Mouse (Mus musculus) heart, embryonic 14.5 days (tissue): Measurements from ENCODE around the gene Ctbp2. TPM values are rescaled to one million over a fixed set of nuclear protein-coding genes. Genes with fewer than 3 reads are reported as not detected.

Source experiments
- ATAC-seq: fragments of 200-750 bp; cut with Nextera tagmentation; 2 replicates; pipeline ENCODE4 v1.8.0; 2017; ENCODE audit warnings: low read depth, moderate TSS enrichment; ENCODE audit not compliant: insufficient number of reproducible peaks, insufficient read depth, low FRiP score
- H3K27ac ChIP-seq, 2 experiments: fragments of 200-500 bp in 1 of 2; fragments of 300-500 bp in 1 of 2; sonication (generic) in 1 of 2; replicated peaks in 1 of 2; 2 replicates each; pipeline ENCODE4 v1.5.1; 2012 to 2014; ENCODE audit warnings: low read depth in 2 of 2, low read length in 2 of 2, control low read depth in 1 of 2, mild to moderate bottlenecking in 1 of 2, mixed read lengths in 1 of 2; ENCODE audit not compliant: control insufficient read depth in 1 of 2, insufficient read depth in 1 of 2
- H3K27me3 ChIP-seq: fragments of 300-500 bp; sonication (generic); 2 replicates; pipeline ENCODE4 v1.6.1; 2014; ENCODE audit warnings: mild to moderate bottlenecking, low read length, control low read depth; ENCODE audit not compliant: control insufficient read depth, insufficient read depth
- H3K36me3 ChIP-seq: fragments of 300-500 bp; sonication (generic); 2 replicates; pipeline ENCODE4 v1.6.1; 2014; ENCODE audit warnings: mild to moderate bottlenecking, control low read depth, low read length, mixed read lengths; ENCODE audit not compliant: control insufficient read depth, insufficient read depth
- H3K4me1 ChIP-seq, 2 experiments: fragments of 200-500 bp in 1 of 2; fragments of 300-500 bp in 1 of 2; sonication (generic) in 1 of 2; 2 replicates each; pipeline ENCODE4 v1.6.1; 2012 to 2014; ENCODE audit warnings: low read length in 2 of 2, control low read depth in 1 of 2, mixed read lengths in 1 of 2; ENCODE audit not compliant: control insufficient read depth in 2 of 2, insufficient read depth in 2 of 2
- H3K4me2 ChIP-seq: fragments of 300-500 bp; sonication (generic); 2 replicates; pipeline ENCODE4 v1.6.1; 2014; ENCODE audit warnings: mild to moderate bottlenecking, low read length
- H3K4me3 ChIP-seq, 2 experiments: fragments of 200-500 bp in 1 of 2; fragments of 300-500 bp in 1 of 2; sonication (generic) in 1 of 2; 2 replicates each; pipeline ENCODE4 v1.5.1; 2012 to 2014; ENCODE audit warnings: low read length in 2 of 2, mild to moderate bottlenecking in 2 of 2, control low read depth in 1 of 2, low read depth in 1 of 2, moderate library complexity in 1 of 2; ENCODE audit not compliant: control insufficient read depth in 1 of 2, insufficient read depth in 1 of 2
- H3K9ac ChIP-seq: fragments of 300-500 bp; sonication (generic); 2 replicates; pipeline ENCODE4 v1.6.1; 2014; ENCODE audit warnings: mild to moderate bottlenecking, low read length
- H3K9me3 ChIP-seq: fragments of 300-500 bp; sonication (generic); 2 replicates; pipeline ENCODE4 v1.6.1; 2016; ENCODE audit warnings: low read length, control low read depth; ENCODE audit not compliant: control insufficient read depth
- WGBS: fragments of 180-500 bp; shearing (Covaris S2); extraction: QIAGEN DNeasy Blood & Tissue Kit; methylation state at CpG from one replicate; pipeline ENCODE4 v1.1.7; 2014; 5-methylcytosine and 5-hydroxymethylcytosine counted together
- polyA plus RNA-seq: library from polyadenylated mRNA; unstranded; fragments of >200 nt; fragmentation: Nextera tagmentation; extraction: Ambion mirVana; gene quantifications from 2 replicates; pipeline ENCODE4 v1.2.1, GENCODE M21; 2014

The Ctbp2 gene
- polyA plus RNA-seq, 1 experiment from 2014 or later, result 54.3 TPM

GRCm38 (mm10) chr7:132976079-132976478, 148.1 kb downstream of the Ctbp2 start:
- no peak overlapping the region for H3K4me2 ChIP-seq
- no peaks in the 10 kb centered on the region for H3K27me3 ChIP-seq
- ATAC-seq, result no peak
- H3K27ac ChIP-seq, result no peak overlapping the region
- peaks cover 59% of the 10 kb centered on the region for H3K36me3 ChIP-seq
- WGBS, result 90% methylated on average over 2 of the region's 2 CpGs
- no peaks in the 10 kb centered on the region for H3K4me1 ChIP-seq
- no peak overlapping the region for H3K9ac ChIP-seq
- H3K9me3 ChIP-seq, result no peaks in the 10 kb centered on the region
- H3K4me3 ChIP-seq, result no peak overlapping the region

GRCm38 (mm10) chr7:132972079-132972478, 152.1 kb downstream of the Ctbp2 start:
- no peak for ATAC-seq
- no peak overlapping the region for H3K27ac ChIP-seq
- peaks cover 53% of the 10 kb centered on the region for H3K36me3 ChIP-seq
- H3K4me2 ChIP-seq, result no peak overlapping the region
- no peaks in the 10 kb centered on the region for H3K9me3 ChIP-seq
- H3K27me3 ChIP-seq, result no peaks in the 10 kb centered on the region
- no peak overlapping the region for H3K9ac ChIP-seq
- WGBS, result 91% methylated on average over 2 of the region's 2 CpGs
- no peak overlapping the region for H3K4me3 ChIP-seq
- no peaks in the 10 kb centered on the region for H3K4me1 ChIP-seq

GRCm38 (mm10) chr7:132965707-132966106, 158.4 kb downstream of the Ctbp2 start:
- ATAC-seq, result no peak
- 83% methylated on average over 2 of the region's 2 CpGs for WGBS

GRCm38 (mm10) chr7:132964395-132964794, 159.8 kb downstream of the Ctbp2 start:
- Histone ChIP-seq H3K27ac (no peak overlapping the region), H3K4me2 (no peak overlapping the region), H3K36me3 (peaks cover 19% of the 10 kb centered on the region), H3K9ac (no peak overlapping the region), H3K4me1 (0 out of 4 replicates have a peak, but pooled peaks cover 0 to 3% of the 10 kb centered on the region in 2 experiments), H3K27me3 (no peaks in the 10 kb centered on the region), H3K9me3 (no peaks in the 10 kb centered on the region), H3K4me3 (no peak overlapping the region)
- WGBS, result 85% methylated on average over 3 of the region's 3 CpGs
- no peak for ATAC-seq

More at GRCm38 (mm10) chr7:132965707-132966106, 158.4 kb downstream of the Ctbp2 start:
- Histone ChIP-seq H3K4me1 (0 out of 4 replicates have a peak, but pooled peaks cover 0 to 3% of the 10 kb centered on the region in 2 experiments), H3K36me3 (peaks cover 19% of the 10 kb centered on the region), H3K4me3 (no peak overlapping the region), H3K9me3 (no peaks in the 10 kb centered on the region), H3K27me3 (no peaks in the 10 kb centered on the region), H3K9ac (no peak overlapping the region), H3K4me2 (no peak overlapping the region), H3K27ac (no peak overlapping the region)

- Histone ChIP-seq H3K9ac (no peak overlapping the region), H3K4me3 (no peak overlapping the region), H3K27ac (no peak overlapping the region), H3K27me3 (no peaks in the 10 kb centered on the region), H3K36me3 (peaks cover 8% of the 10 kb centered on the region; the same call in 1 of the 2 replicates), H3K9me3 (no peaks in the 10 kb centered on the region), H3K4me1 (peaks cover 0 to 3% of the 10 kb centered on the region in 2 experiments; a peak in 1 of 4 replicates), H3K4me2 (no peak overlapping the region)
- ATAC-seq, result no peak
- WGBS, result 91% methylated on average over 3 of the region's 3 CpGs
Measured at GRCm38 (mm10) chr7:132950613-132951012, 173.5 kb downstream of the Ctbp2 start.

- Histone ChIP-seq H3K9me3 (no peaks in the 10 kb centered on the region), H3K36me3 (peaks cover 8% of the 10 kb centered on the region; the same call in 1 of the 2 replicates), H3K4me3 (no peak overlapping the region), H3K4me1 (peaks cover 0 to 3% of the 10 kb centered on the region in 2 experiments; a peak in 1 of 4 replicates), H3K4me2 (no peak overlapping the region), H3K9ac (no peak overlapping the region), H3K27me3 (no peaks in the 10 kb centered on the region), H3K27ac (no peak overlapping the region)
- 90% methylated on average over 4 of the region's 4 CpGs for WGBS
- no peak for ATAC-seq
Measured at GRCm38 (mm10) chr7:132949968-132950367, 174.2 kb downstream of the Ctbp2 start.

GRCm38 (mm10) chr7:132940569-132940968, 183.6 kb downstream of the Ctbp2 start:
- 74% methylated on average over 2 of the region's 2 CpGs for WGBS

GRCm38 (mm10) chr7:132939118-132939517, 185.0 kb downstream of the Ctbp2 start:
- Histone ChIP-seq H3K27me3 (no peaks in the 10 kb centered on the region), H3K36me3 (no peaks in the 10 kb centered on the region), H3K9me3 (no peaks in the 10 kb centered on the region), H3K4me3 (no peak overlapping the region), H3K27ac (no peak overlapping the region), H3K9ac (no peak overlapping the region), H3K4me1 (0 out of 4 replicates have a peak, but pooled peaks cover 0 to 5% of the 10 kb centered on the region in 2 experiments), H3K4me2 (no peak overlapping the region)
- ATAC-seq, result no peak
- 86% methylated on average over 2 of the region's 2 CpGs for WGBS

More at GRCm38 (mm10) chr7:132940569-132940968, 183.6 kb downstream of the Ctbp2 start:
- ATAC-seq, result no peak
- no peaks in the 10 kb centered on the region for H3K27me3 ChIP-seq
- H3K4me1 ChIP-seq, result 0 out of 4 replicates have a peak, but pooled peaks cover 0 to 5% of the 10 kb centered on the region in 2 experiments
- no peak overlapping the region for H3K27ac ChIP-seq
- H3K36me3 ChIP-seq, result no peaks in the 10 kb centered on the region
- H3K9ac ChIP-seq, result no peak overlapping the region
- no peak overlapping the region for H3K4me2 ChIP-seq
- no peak overlapping the region for H3K4me3 ChIP-seq
- H3K9me3 ChIP-seq, result no peaks in the 10 kb centered on the region
